Comparison of ENCODE assay signal across 8 mouse cellular contexts in genomic region chr3:58524246-58524645, GRCm38 (mm10). TPM values are rescaled to one million over a fixed set of nuclear protein-coding genes. Genes with fewer than 3 reads are reported as not detected.
DNase-seq lines count a peak whose midpoint lies in the region; ATAC-seq lines count a peak whose summit lies in the region.

No protein-coding gene starts in this region.

- no peaks in the 10 kb centered on the region for H3K4me1 ChIP-seq in kidney, embryonic 14.5 days (ENCODE audit: control insufficient read depth, insufficient read depth, low read length)
- no peaks in the 10 kb centered on the region for H3K4me1 ChIP-seq in hindbrain, embryonic 11.5 days (replicated peaks; ENCODE audit: control insufficient read depth, insufficient read depth, low read length)
- H3K4me1 ChIP-seq in midbrain, embryonic 11.5 days (ENCODE audit: control insufficient read depth, insufficient read depth, low read length): peaks cover 5% of the 10 kb centered on the region; the same call in 1 of the 2 replicates

- no peak for ATAC-seq in kidney, embryonic 14.5 days (ENCODE audit: low FRiP score, low TSS enrichment)
- no peak for ATAC-seq in hindbrain, embryonic 11.5 days (ENCODE audit: low FRiP score)
- no peak for ATAC-seq in midbrain, embryonic 11.5 days (ENCODE audit: low FRiP score)
- ATAC-seq in inflammation-experienced regulatory T-cells, adult 6 months: no peak
- no peak for ATAC-seq in activated CD4-positive, CD25-positive, alpha-beta regulatory T cell, adult 4 months

- WGBS in kidney, embryonic 14.5 days: 64% methylated on average over 4 of the region's 4 CpGs
- WGBS in hindbrain, embryonic 11.5 days: 77% methylated on average over 4 of the region's 4 CpGs
- WGBS in midbrain, embryonic 11.5 days: 73% methylated on average over 4 of the region's 4 CpGs

- peaks cover 28% of the 10 kb centered on the region for H3K36me3 ChIP-seq in kidney, embryonic 14.5 days (ENCODE audit: control insufficient read depth, insufficient read depth, low read length)
- no peaks in the 10 kb centered on the region for H3K36me3 ChIP-seq in hindbrain, embryonic 11.5 days (ENCODE audit: control insufficient read depth, insufficient read depth, low read length)
- peaks cover 4% of the 10 kb centered on the region; the same call in 1 of the 2 replicates for H3K36me3 ChIP-seq in midbrain, embryonic 11.5 days (ENCODE audit: control insufficient read depth, insufficient read depth, low read length)

- no peak overlapping the region for H3K27ac ChIP-seq in kidney, embryonic 14.5 days (ENCODE audit: low read depth, low read length)
- no peak overlapping the region for H3K27ac ChIP-seq in hindbrain, embryonic 11.5 days (ENCODE audit: low read depth, low read length)
- no peak overlapping the region for H3K27ac ChIP-seq in midbrain, embryonic 11.5 days (ENCODE audit: low read depth, low read length)

- H3K9ac ChIP-seq in kidney, embryonic 14.5 days (ENCODE audit: low read depth, low read length): peak overlapping the region; percentile 92; the same call in 1 of the 2 replicates
- H3K9ac ChIP-seq in hindbrain, embryonic 11.5 days (ENCODE audit: low read depth, low read length): peak overlapping the region; percentile 93; the same call in 1 of the 2 replicates
- no peak overlapping the region for H3K9ac ChIP-seq in midbrain, embryonic 11.5 days (ENCODE audit: low read length)

- H3K4me3 ChIP-seq in kidney, embryonic 14.5 days (ENCODE audit: low read length): peak overlapping the region; percentile 93
- H3K4me3 ChIP-seq in hindbrain, embryonic 11.5 days (ENCODE audit: low read depth, low read length): peak overlapping the region; percentile 93
- no peak overlapping the region for H3K4me3 ChIP-seq in midbrain, embryonic 11.5 days (ENCODE audit: low read depth, low read length)

- H3K27me3 ChIP-seq in kidney, embryonic 14.5 days (ENCODE audit: control insufficient read depth, insufficient read depth, low read length): no peaks in the 10 kb centered on the region
- no peaks in the 10 kb centered on the region for H3K27me3 ChIP-seq in hindbrain, embryonic 11.5 days (ENCODE audit: control insufficient read depth, insufficient read depth, low read length)
- no peaks in the 10 kb centered on the region for H3K27me3 ChIP-seq in midbrain, embryonic 11.5 days (ENCODE audit: control insufficient read depth, insufficient read depth, low read length)

- peak overlapping the region; percentile 52 for H3K4me2 ChIP-seq in kidney, embryonic 14.5 days (replicated peaks; ENCODE audit: low read depth, low read length)
- H3K4me2 ChIP-seq in hindbrain, embryonic 11.5 days (replicated peaks; ENCODE audit: low read depth, low read length): peak overlapping the region; percentile 65
- H3K4me2 ChIP-seq in midbrain, embryonic 11.5 days: peak overlapping the region; percentile 68

- no peaks in the 10 kb centered on the region for H3K9me3 ChIP-seq in kidney, embryonic 14.5 days (ENCODE audit: control insufficient read depth, low read length)
- no peaks in the 10 kb centered on the region for H3K9me3 ChIP-seq in hindbrain, embryonic 11.5 days (ENCODE audit: control insufficient read depth, low read length)
- H3K9me3 ChIP-seq in midbrain, embryonic 11.5 days (ENCODE audit: control insufficient read depth, low read length): no peaks in the 10 kb centered on the region

- DNase-seq in kidney, adult 11 months: no peak
- DNase-seq in NIH3T3 (ENCODE audit: low read depth): peak; percentile 45
- no peak for DNase-seq in hindbrain, embryonic 11.5 days (ENCODE audit: low spot score)
- no peak for DNase-seq in midbrain, embryonic 11.5 days (ENCODE audit: low spot score, missing footprints)
- no peak for DNase-seq in right cerebral cortex, postnatal 10 days (ENCODE audit: low spot score in 2 of 2)

RNA-seq across cellular contexts. Expression of gene Eif2a, which starts 1.4 kb away (rescaled TPM):
- 71.1 and 72.0 TPM in 2 replicates for polyA plus RNA-seq in kidney, embryonic 14.5 days (2014; fragmentation: Nextera tagmentation; extraction: Ambion mirVana)
- polyA plus RNA-seq in hindbrain, embryonic 11.5 days (2014; fragmentation: Nextera tagmentation; extraction: Ambion mirVana): 65.1 and 68.5 TPM in 2 replicates
- polyA plus RNA-seq in midbrain, embryonic 11.5 days (2014; fragmentation: Nextera tagmentation; extraction: Ambion mirVana): 62.7 and 68.6 TPM in 2 replicates
- polyA plus RNA-seq in inflammation-experienced regulatory T-cells, adult 6 months (2017; shearing (Covaris generic)): 10 to 100 TPM; 63.0 to 73.7 (median 67.5) TPM
- 10 to 100 TPM; 67.6 to 68.1 TPM for polyA plus RNA-seq in activated CD4-positive, CD25-positive, alpha-beta regulatory T cell, adult 4 months (2017; shearing (Covaris generic))

RNA-seq across cellular contexts. Expression of gene Serp1, which starts 1.4 kb away (rescaled TPM):
- 99.5 and 130 TPM in 2 replicates for polyA plus RNA-seq in kidney, embryonic 14.5 days (2014; fragmentation: Nextera tagmentation; extraction: Ambion mirVana)
- 149 and 153 TPM in 2 replicates for polyA plus RNA-seq in hindbrain, embryonic 11.5 days (2014; fragmentation: Nextera tagmentation; extraction: Ambion mirVana)
- polyA plus RNA-seq in midbrain, embryonic 11.5 days (2014; fragmentation: Nextera tagmentation; extraction: Ambion mirVana): 146 and 148 TPM in 2 replicates
- 10 to 100 TPM; 40.4 to 51.7 (median 46.0) TPM for polyA plus RNA-seq in inflammation-experienced regulatory T-cells, adult 6 months (2017; shearing (Covaris generic))
- polyA plus RNA-seq in activated CD4-positive, CD25-positive, alpha-beta regulatory T cell, adult 4 months (2017; shearing (Covaris generic)): 10 to 100 TPM; 50.4 to 54.0 TPM

RNA-seq across cellular contexts. Expression of gene Selenot, which starts 52.2 kb away (rescaled TPM):
- 30.6 and 31.5 TPM in 2 replicates for polyA plus RNA-seq in kidney, embryonic 14.5 days (2014; fragmentation: Nextera tagmentation; extraction: Ambion mirVana)
- polyA plus RNA-seq in hindbrain, embryonic 11.5 days (2014; fragmentation: Nextera tagmentation; extraction: Ambion mirVana): 29.6 and 32.5 TPM in 2 replicates
- polyA plus RNA-seq in midbrain, embryonic 11.5 days (2014; fragmentation: Nextera tagmentation; extraction: Ambion mirVana): 29.3 and 30.9 TPM in 2 replicates
- polyA plus RNA-seq in inflammation-experienced regulatory T-cells, adult 6 months (2017; shearing (Covaris generic)): 10 to 100 TPM; 30.3 to 45.6 (median 39.6) TPM
- polyA plus RNA-seq in activated CD4-positive, CD25-positive, alpha-beta regulatory T cell, adult 4 months (2017; shearing (Covaris generic)): 10 to 100 TPM; 27.9 to 54.8 TPM
